Mouse (Mus musculus): ENCODE measurements around the gene Jrkl.

The Jrkl gene

GRCm38 (mm10) chr9:13245481-13245880, at the start of gene Jrkl:
Gene Jrkl, minus strand, starts transcription at chr9:13245829.
- DNase-seq (ENCODE audit: low spot score), result peak; percentile 42

DNA sequence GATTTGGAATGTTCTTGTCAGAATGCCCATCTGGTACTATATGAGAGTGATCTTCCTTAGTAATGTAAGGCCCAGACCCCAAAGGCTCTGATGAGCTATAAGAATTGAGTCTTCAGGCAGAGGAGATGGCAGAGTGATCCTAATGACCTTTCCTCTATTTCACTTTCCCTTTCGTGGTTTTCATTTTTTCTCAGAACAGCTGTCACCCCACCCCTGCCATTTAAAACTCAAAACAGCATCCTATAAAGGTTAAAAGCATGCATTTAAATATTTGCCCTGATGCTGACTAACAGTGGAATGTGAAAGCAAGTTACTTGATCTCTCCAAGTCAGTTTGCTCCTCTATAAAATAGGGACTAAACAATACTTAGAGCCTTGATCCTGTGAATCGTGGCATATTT, 41.9 kb upstream of the Jrkl start:
- DNase-seq (ENCODE audit: low spot score), result no peak

- DNase-seq (ENCODE audit: low spot score), result no peak
Observed at GRCm38 (mm10) chr9:13273219-13273618, 27.6 kb upstream of the Jrkl start.

GRCm38 (mm10) chr9:13260980-13261379, 15.4 kb upstream of the Jrkl start:
- no peak for DNase-seq (ENCODE audit: low spot score)

GRCm38 (mm10) chr9:13258173-13258572, 12.5 kb upstream of the Jrkl start:
- DNase-seq (ENCODE audit: low spot score), result no peak

DNA sequence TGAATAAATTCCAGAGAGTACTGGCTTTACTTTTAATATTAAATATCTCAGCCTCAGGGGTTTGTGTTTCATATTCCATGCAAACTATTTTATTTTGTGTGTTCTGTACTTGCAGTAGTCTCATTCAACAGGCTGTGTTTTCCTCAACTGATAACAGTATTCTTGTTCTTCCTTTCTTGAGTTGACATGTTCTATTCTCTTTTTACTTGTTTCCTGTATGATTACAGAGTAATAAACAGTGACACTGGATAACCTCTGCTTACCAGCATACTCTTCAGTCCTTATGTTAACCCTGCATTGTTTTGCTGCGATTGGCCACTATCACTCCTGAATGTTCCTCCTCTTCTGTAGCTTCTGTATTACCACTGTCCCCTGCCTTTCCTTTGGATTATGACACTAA, 11.1 kb upstream of the Jrkl start:
- DNase-seq (ENCODE audit: low spot score), result no peak

DNA sequence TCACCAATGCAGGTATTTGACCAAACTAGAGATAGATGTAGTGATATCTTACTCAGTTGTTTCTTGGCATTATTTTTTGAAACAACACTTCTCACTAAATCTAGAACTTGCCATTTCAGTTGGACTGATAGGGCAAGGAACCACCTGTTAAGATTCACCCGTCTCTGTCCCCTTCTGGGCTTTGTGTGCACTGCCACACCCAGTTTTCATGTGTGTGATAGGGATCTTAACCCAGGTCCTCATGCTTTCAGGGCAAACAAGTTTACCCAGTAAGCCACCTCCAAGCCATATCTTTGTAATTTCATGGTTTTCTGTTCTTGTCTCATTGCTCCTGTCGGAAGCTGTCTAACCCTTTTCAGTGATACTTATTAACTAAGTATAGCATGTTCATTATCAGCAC, 5.6 kb upstream of the Jrkl start:
- no peak for DNase-seq (ENCODE audit: low spot score)

- no peak for DNase-seq (ENCODE audit: low spot score)
Observed at GRCm38 (mm10) chr9:13248104-13248503, 2.5 kb upstream of the Jrkl start.

DNA sequence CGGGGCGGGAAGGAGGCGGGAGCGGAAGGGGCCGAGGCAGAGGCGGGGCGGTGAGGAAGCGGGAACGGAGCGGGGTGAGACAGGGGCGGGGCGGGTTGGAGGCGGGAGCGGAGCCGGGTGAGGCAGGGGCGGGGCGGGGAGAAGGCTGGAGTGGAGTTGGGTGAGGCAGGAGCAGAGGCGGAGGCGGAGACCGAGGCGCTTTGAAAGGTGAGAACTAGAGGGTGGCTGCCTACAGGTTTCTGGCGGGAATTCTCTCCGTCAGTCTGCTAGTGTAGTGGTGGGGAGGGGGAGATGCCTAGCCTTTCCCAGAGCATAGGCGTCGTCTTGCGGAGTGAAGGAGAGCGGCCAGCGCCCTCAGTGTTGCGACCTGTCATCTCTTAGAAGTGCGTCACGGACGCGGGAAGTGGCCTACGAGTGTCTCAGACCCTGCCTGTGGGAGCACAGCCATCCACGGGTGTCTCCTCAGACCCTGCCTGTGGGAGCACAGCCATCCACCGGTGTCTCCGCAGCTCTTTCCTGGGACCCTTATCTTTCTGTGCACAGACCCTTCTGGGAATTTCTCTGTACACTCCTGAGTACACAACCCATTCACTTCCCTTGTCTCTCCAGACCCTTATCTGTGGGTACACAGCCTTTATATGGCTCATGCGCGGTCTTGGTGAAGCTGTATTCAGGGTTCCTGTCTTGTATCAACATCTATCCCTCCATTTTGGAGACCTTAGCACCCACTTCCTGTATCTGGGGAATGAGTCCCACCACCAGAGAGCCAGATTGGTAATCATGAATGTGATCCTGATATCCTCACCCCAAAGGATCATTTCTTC, 1.4 kb upstream of the Jrkl start, which contains the start of gene Ccdc82:
TSS of gene Ccdc82 (plus strand) at position 141 of the 824 bp plus-strand sequence.
- peak; percentile 88 for DNase-seq (ENCODE audit: low spot score)

- peak; percentile 61 for DNase-seq (ENCODE audit: low spot score)
Observed at GRCm38 (mm10) chr9:13242321-13242720, 3.3 kb downstream of the Jrkl start.

GRCm38 (mm10) chr9:13231545-13232216, 13.9 kb downstream of the Jrkl start:
- DNase-seq (ENCODE audit: low spot score), result peak; percentile 80

GRCm38 (mm10) chr9:13230553-13230952, 15.1 kb downstream of the Jrkl start:
- peak; percentile 72 for DNase-seq (ENCODE audit: low spot score)

- DNase-seq (ENCODE audit: low spot score), result no peak
Observed at GRCm38 (mm10) chr9:13225872-13226271, 19.8 kb downstream of the Jrkl start.

DNA sequence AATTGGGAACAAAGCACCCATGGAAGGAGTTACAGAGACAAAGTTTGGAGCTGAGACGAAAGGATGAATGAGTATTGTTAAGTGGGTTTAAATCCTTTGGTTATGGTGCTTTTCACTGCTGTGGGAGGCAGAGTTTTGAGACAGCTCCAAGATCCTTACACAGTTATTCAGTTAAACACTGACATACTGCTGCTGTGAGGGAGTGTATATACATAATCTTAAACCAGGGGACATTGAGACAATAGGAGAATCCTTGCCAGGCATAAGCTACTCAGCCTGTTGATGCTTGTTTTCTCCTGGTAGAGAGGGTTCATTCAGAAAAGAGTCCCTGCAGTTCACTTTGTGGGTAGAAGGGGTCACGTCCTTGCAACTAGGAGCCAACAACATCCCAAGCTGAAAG, 39.3 kb downstream of the Jrkl start:
- no peak for DNase-seq (ENCODE audit: low spot score)

GRCm38 (mm10) chr9:13203681-13204080, 41.9 kb downstream of the Jrkl start:
- DNase-seq (ENCODE audit: low spot score), result no peak

DNA sequence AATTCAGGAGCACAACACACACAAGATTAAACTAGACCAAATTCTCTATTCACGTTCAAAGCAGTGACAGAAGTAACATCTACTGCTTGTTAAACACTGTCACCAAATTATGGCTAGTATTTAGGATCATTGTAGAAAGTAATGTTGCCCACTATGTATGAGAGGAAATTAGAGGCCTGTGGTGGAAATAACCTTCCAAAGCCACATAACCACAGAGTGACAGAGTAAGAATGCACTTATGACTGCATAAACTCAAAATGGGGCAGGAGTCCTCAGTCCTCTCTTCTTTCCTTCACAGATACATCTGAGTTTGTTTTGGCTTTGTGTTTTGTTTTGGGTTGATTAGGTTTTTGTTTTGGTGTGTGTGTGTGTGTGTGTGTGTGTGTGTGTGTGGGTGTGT, 42.5 kb downstream of the Jrkl start:
- DNase-seq (ENCODE audit: low spot score), result no peak

DNA sequence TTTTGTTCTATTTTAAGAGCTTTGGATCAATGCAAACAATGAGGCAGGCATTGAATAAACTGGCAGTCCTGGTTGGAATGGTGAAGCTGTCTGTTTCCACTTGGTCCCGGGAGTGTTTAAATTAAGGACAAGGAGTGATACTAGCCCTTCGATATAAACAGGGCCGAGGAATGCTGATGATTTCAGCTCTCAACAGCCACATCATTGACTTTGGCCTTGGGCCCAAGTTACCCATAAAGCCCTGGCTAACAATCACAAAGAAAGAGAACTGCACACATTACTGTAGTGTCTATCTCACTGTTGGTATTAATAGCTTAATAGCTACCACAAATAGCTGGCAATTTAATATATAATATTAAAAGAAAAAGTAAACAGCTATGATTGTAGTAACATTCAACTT, 45.5 kb downstream of the Jrkl start:
- DNase-seq (ENCODE audit: low spot score), result no peak

DNA sequence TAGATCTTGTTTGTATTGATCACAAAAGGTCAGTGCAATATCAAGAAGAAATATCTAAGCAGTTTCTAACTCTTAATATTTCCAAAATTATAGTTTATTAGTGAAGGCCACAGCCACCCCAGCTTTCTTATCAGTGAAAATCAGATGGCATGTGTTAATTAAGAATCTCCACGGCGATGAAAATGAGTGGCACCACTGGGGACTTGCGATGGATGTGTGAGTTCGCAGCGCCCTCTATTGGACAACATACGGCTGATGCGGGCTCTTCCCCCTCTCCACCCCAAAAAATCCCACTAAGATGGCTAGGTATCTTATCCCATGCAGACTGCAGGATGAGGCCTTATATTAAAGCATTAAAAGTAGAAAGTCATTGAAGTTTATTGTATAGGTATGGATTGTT, 49.9 kb downstream of the Jrkl start:
- peak; percentile 80 for DNase-seq (ENCODE audit: low spot score)

GRCm38 (mm10) chr9:13195268-13195667, 50.4 kb downstream of the Jrkl start:
- DNase-seq (ENCODE audit: low spot score), result peak; percentile 84

DNA sequence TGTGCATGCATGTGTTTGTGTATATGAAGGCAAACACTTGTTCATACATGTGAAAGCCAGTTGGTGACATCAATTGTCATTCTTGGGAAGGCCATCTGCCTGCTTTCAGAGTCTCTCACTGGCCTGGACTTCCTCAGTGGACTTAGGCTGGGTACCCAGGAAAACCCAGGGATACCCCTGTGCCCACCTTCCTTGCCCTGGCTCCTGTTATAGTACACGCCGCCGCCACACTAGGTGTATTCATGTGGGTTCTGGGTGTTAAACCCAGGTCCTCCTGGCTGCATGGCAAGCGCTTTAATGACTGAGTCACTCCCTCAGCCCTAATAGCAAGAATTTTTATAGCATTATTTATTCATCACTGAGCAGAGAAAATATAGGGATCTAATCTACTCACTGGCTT, 51.0 kb downstream of the Jrkl start:
- no peak for DNase-seq (ENCODE audit: low spot score)

Data from embryo, embryonic 10 days (tissue).